In the genomic region with DNA sequence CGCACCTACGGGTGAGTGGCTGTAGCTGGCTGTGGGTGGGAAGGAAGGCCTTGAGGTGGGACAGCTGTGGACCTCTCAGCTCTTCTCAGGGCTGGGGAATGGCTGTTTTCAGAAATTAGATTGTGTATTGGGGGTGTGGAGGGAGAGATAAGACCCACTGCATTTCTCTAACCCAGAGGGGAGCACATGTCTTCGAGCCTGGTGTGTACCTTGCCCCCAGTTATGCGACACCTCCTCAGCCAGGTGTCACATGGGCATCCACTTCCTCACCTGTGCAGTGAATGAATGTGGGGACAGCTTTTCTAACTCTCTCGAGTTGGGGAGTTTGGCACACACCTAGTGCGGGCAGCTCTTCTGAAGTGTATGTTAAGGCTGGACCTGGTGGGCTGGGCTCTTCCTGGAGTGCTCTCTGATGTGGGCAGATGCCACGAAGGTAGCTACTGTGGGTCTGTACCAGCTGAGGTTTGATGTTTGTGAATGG, we compare ENCODE assay signal across 8 mouse cellular contexts. TPM values are rescaled to one million over a fixed set of nuclear protein-coding genes. Genes with fewer than 3 reads are reported as not detected.
DNase-seq lines count a peak whose midpoint lies in the region; ATAC-seq lines count a peak whose summit lies in the region.

No protein-coding gene starts in this region.

- H3K4me3 ChIP-seq in forebrain, embryonic 15.5 days, result peak overlapping the region; percentile 70
- H3K4me3 ChIP-seq in liver, embryonic 13.5 days (replicated peaks), result peak overlapping the region; percentile 97

- H3K9me3 ChIP-seq in forebrain, embryonic 15.5 days, result no peaks in the 10 kb centered on the region
- H3K9me3 ChIP-seq in liver, embryonic 13.5 days (replicated peaks), result no peaks in the 10 kb centered on the region

- H3K36me3 ChIP-seq in forebrain, embryonic 15.5 days, result no peaks in the 10 kb centered on the region
- peaks cover 61% of the 10 kb centered on the region for H3K36me3 ChIP-seq in liver, embryonic 13.5 days

- H3K27ac ChIP-seq in forebrain, embryonic 15.5 days (replicated peaks), result no peak overlapping the region
- peak overlapping the region; percentile 100 for H3K27ac ChIP-seq in liver, embryonic 13.5 days

- DNase-seq in spleen, postnatal 4 days (ENCODE audit: low spot score in 2 of 2), result peak; percentile 36 to 71
- no peak for DNase-seq in spleen, postnatal 36 days (ENCODE audit: low spot score in 2 of 2)
- DNase-seq in liver, embryonic 13.5 days, result peak; percentile 48
- peak; percentile 53 for DNase-seq in thymus, postnatal 25 days
- no peak for DNase-seq in layer of hippocampus, postnatal 25 days (ENCODE audit: extremely low spot score in 1 of 2, low spot score in 1 of 2)
- DNase-seq in left cerebral cortex, postnatal 10 days (ENCODE audit: extremely low spot score in 1 of 2, low spot score in 2 of 2), result no peak
- no peak for DNase-seq in right cerebral cortex, postnatal 36 days (ENCODE audit: low spot score in 2 of 2)

- no peak for ATAC-seq in forebrain, embryonic 15.5 days (replicated peaks)
- peak; percentile 19 for ATAC-seq in liver, embryonic 13.5 days (ENCODE audit: low read depth)

- peak overlapping the region; percentile 64 for H3K4me2 ChIP-seq in forebrain, embryonic 15.5 days (replicated peaks)
- peak overlapping the region; percentile 79 for H3K4me2 ChIP-seq in liver, embryonic 13.5 days

- H3K9ac ChIP-seq in forebrain, embryonic 15.5 days (replicated peaks), result peak overlapping the region; percentile 66; the same call in 1 of the 2 replicates
- peak overlapping the region; percentile 98 for H3K9ac ChIP-seq in liver, embryonic 13.5 days

- 83% methylated on average over 7 of the region's 7 CpGs for WGBS in forebrain, embryonic 15.5 days
- WGBS in liver, embryonic 13.5 days (ENCODE audit: insufficient replicate concordance), result 19% methylated on average over 7 of the region's 7 CpGs

- H3K4me1 ChIP-seq in forebrain, embryonic 15.5 days, result peaks cover 68% of the 10 kb centered on the region
- peaks cover 86% of the 10 kb centered on the region for H3K4me1 ChIP-seq in liver, embryonic 13.5 days (replicated peaks)

- peaks cover 12% of the 10 kb centered on the region; the same call in 1 of the 2 replicates for H3K27me3 ChIP-seq in forebrain, embryonic 15.5 days
- no peaks in the 10 kb centered on the region for H3K27me3 ChIP-seq in liver, embryonic 13.5 days

- intact Hi-C loops in left cerebral cortex, postnatal 10 days (cut with DNase I), result loop anchor here (10.0 kb wide), 1 partner anchor 61 kb away; no protein-coding TSS in a partner anchor

RNA-seq across cellular contexts. Expression of gene Rbm38, which starts 3.1 kb away (rescaled TPM):
- 24.0 and 27.4 TPM in 2 replicates for polyA plus RNA-seq in forebrain, embryonic 15.5 days (2015; fragmentation: Nextera tagmentation; extraction: Ambion mirVana)
- polyA plus RNA-seq in liver, embryonic 13.5 days (2015; fragmentation: Nextera tagmentation; extraction: Ambion mirVana), result 260 and 311 TPM in 2 replicates
- total RNA-seq in layer of hippocampus, postnatal 25 days (2021), result 1 to 10 TPM; 3.3 to 5.0 TPM
- 1 to 10 TPM; 2.7 to 2.8 TPM for total RNA-seq in left cerebral cortex, postnatal 10 days (2021)

RNA-seq across cellular contexts. Expression of gene Rae1, which starts 23.5 kb away (rescaled TPM):
- 162 and 163 TPM in 2 replicates for polyA plus RNA-seq in forebrain, embryonic 15.5 days (2015; fragmentation: Nextera tagmentation; extraction: Ambion mirVana)
- 94.5 and 96.8 TPM in 2 replicates for polyA plus RNA-seq in liver, embryonic 13.5 days (2015; fragmentation: Nextera tagmentation; extraction: Ambion mirVana)
- 10 to 100 TPM; 74.5 to 88.6 TPM for total RNA-seq in layer of hippocampus, postnatal 25 days (2021)
- 10 to 100 TPM; 66.1 to 77.4 TPM for total RNA-seq in left cerebral cortex, postnatal 10 days (2021)

RNA-seq across cellular contexts. Expression of gene Spo11, which starts 45.9 kb away (rescaled TPM):
- polyA plus RNA-seq in forebrain, embryonic 15.5 days (2015; fragmentation: Nextera tagmentation; extraction: Ambion mirVana), result 0.46 and 0.97 TPM in 2 replicates
- polyA plus RNA-seq in liver, embryonic 13.5 days (2015; fragmentation: Nextera tagmentation; extraction: Ambion mirVana), result 0.08 TPM in 1 of 2 replicates, not detected in the other
- total RNA-seq in layer of hippocampus, postnatal 25 days (2021), result not detected
- total RNA-seq in left cerebral cortex, postnatal 10 days (2021), result under 1 TPM; 0.39 to 0.49 TPM

Comparison
In these comparisons a context has a peak if more than half of its experiments do, and no peak if none do; other contexts are left out.
1. DNase-seq: peak in spleen, postnatal 4 days (2 of 2), liver, embryonic 13.5 days (single experiment) and thymus, postnatal 25 days (single experiment); none in spleen, postnatal 36 days (0 of 2), layer of hippocampus, postnatal 25 days (0 of 2), left cerebral cortex, postnatal 10 days (0 of 2) and right cerebral cortex, postnatal 36 days (0 of 2).